Mouse (Mus musculus) spleen, adult 18-20 months (tissue): ENCODE measurements at regions not wholly inside any gene's neighbourhood (a gene's known extent, or its start where the extent isn't known, plus 50 kb on each side); places are given as distances from the start of the nearest gene placed in this dataset.

Source experiments
- DNase-seq, 2 experiments: peaks; one replicate each; pipeline ENCODE4 v3.0.0; 2022; ENCODE audit warnings: mixed read lengths in 2 of 2

- no peak for DNase-seq
Observed at GRCm38 (mm10) chr15:36380461-36381227, 626.9 kb downstream of the Zfp706 start.

- DNase-seq, result no peak
Observed at GRCm38 (mm10) chr15:36378640-36379039, 628.9 kb downstream of the Zfp706 start.

- no peak for DNase-seq
Observed at GRCm38 (mm10) chr15:36376551-36376950, 631.0 kb downstream of the Zfp706 start.

GRCm38 (mm10) chr15:36375549-36375885 is 632.1 kb downstream of the Zfp706 start:
- no peak for DNase-seq

GRCm38 (mm10) chr15:36374732-36375548 is 632.6 kb downstream of the Zfp706 start:
- DNase-seq, result peak in 1 of 2 experiments; percentile 18

GRCm38 (mm10) chr15:36373900-36374611 is 633.5 kb downstream of the Zfp706 start:
- DNase-seq, result no peak

- no peak for DNase-seq
Observed at GRCm38 (mm10) chr15:36373481-36373880, 634.1 kb downstream of the Zfp706 start.

- no peak for DNase-seq
Observed at GRCm38 (mm10) chr15:36371382-36371781, 636.2 kb downstream of the Zfp706 start.

GRCm38 (mm10) chr15:36370906-36371305 is 636.7 kb downstream of the Zfp706 start:
- no peak for DNase-seq

- DNase-seq, result no peak
Observed at GRCm38 (mm10) chr15:36367296-36367695, 640.3 kb downstream of the Zfp706 start.

GRCm38 (mm10) chr15:36364757-36365156 is 642.8 kb downstream of the Zfp706 start:
- no peak for DNase-seq

GRCm38 (mm10) chr15:36364062-36364461 is 643.5 kb downstream of the Zfp706 start:
- DNase-seq, result no peak

GRCm38 (mm10) chr15:36362911-36363565 is 644.5 kb downstream of the Zfp706 start:
- no peak for DNase-seq

GRCm38 (mm10) chr15:36361522-36362148 is 645.9 kb downstream of the Zfp706 start:
- DNase-seq, result no peak

GRCm38 (mm10) chr15:36360694-36361521 is 646.7 kb downstream of the Zfp706 start:
- no peak for DNase-seq

GRCm38 (mm10) chr15:36355851-36356250 is 651.7 kb downstream of the Zfp706 start:
- no peak for DNase-seq

GRCm38 (mm10) chr15:36354545-36354944 is 653.0 kb downstream of the Zfp706 start:
- no peak for DNase-seq

- no peak for DNase-seq
Observed at GRCm38 (mm10) chr15:36353793-36354192, 653.8 kb downstream of the Zfp706 start.

- DNase-seq, result no peak
Observed at GRCm38 (mm10) chr15:36352929-36353328, 654.6 kb downstream of the Zfp706 start.

- DNase-seq, result no peak
Observed at GRCm38 (mm10) chr15:36351693-36352092, 655.9 kb downstream of the Zfp706 start.

GRCm38 (mm10) chr15:36348348-36348747 is 659.2 kb downstream of the Zfp706 start:
- no peak for DNase-seq
